Mouse (Mus musculus): ENCODE data around the gene Slc12a4.
A peak's percentile ranks its signal among the peaks of the same experiment; 100 is the strongest.

Gene Slc12a4

GRCm38 (mm10) chr8:105966692-105967311 lies 905 bp upstream of the Slc12a4 start:
- no peak for DNase-seq

- peak; percentile 56 for DNase-seq
Measured at GRCm38 (mm10) chr8:105965266-105965904, 512 bp downstream of the Slc12a4 start.

DNA sequence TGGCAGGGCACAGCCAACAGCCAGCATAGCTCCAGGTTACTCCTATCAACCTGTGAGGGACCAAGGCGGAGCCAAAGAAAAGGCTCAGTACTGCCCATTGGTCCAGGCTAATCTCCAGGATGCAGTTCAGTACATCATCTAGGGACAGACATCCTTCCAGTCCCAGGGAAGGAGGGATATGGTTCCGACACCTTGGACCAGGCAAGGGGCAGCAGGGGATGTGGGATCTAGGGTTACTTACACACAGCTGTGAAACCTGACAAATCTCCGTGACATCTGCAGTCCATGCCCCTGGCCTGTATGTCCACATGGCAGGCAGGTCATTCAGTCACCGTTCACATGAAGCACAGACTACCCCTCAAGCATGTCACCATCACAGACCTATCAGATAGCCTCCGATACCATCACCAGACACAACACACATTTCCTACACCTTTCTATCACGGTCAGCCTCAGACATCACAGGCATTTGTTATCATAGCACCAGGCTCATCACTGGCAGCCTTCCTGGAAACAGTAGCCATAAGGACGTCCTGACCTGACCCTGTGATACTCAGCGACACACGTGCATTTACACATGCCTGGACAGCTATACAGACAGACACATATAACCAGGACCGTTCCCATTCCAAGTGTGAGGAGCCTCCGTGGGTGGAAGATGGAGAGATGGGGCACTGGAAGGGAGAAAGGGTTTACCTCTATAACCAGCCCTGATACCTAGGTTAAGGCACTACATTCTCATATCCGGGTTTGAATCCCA lies 1.2 kb downstream of the Slc12a4 start:
- no peak for DNase-seq

GRCm38 (mm10) chr8:105961536-105961935 lies 4.4 kb downstream of the Slc12a4 start:
- DNase-seq: no peak

GRCm38 (mm10) chr8:105961101-105961500 lies 4.8 kb downstream of the Slc12a4 start:
- DNase-seq: no peak

DNA sequence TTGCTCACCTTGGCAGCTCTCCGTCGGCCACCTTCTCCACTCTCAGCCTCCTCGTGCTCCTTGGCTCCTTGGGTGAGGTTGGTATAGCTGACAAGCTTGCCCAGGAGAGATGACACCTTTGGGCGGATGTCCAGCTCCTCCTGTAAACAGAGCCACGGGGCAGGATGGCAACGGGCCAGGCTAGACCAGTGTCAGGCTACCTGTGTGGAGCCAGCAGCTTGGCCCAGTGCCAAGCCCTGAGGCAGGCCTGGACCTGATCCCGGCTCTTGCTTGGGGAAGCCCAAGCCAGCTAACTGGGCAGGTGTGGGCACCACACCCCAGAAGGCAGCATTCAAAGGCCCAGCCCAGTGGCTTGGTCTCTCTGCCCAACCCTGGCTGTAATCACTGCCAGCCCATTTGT lies 6.5 kb downstream of the Slc12a4 start:
- DNase-seq: peak; percentile 85

GRCm38 (mm10) chr8:105957813-105958212 lies 8.1 kb downstream of the Slc12a4 start:
- peak; percentile 49 for DNase-seq

- no peak for DNase-seq
Measured at GRCm38 (mm10) chr8:105956556-105956955, 9.3 kb downstream of the Slc12a4 start.

DNA sequence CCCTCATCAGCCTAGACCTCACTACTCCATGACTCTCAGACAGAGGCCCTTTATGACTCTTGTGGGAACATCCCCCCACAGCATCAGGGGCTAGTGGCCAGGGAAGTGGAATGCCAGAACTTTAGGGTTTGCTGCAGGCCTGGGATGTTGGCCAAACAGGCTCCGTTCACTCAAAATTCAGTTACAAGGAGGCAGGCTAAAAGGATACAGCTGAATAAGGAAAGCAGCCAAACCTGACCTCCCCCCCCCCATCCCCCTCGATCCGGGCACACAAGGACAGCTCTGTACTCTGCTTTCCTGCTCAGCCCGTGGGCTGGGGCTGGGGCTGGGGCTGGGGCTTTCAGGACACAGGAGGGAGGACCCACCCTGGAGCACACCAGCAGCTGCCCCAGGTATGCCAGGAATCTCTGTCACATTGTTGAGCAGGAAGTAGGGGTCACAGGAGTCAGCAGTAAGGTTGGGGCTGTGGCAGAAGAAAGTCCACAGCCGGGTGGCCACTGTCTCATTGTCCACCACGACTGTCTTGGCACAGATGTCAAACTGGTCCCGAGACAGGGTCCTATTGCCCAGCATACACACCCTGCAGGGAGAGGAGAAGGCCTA lies 14.7 kb downstream of the Slc12a4 start:
- peak; percentile 38 for DNase-seq

- no peak for DNase-seq
Measured at GRCm38 (mm10) chr8:105949350-105949749, 16.5 kb downstream of the Slc12a4 start.

DNA sequence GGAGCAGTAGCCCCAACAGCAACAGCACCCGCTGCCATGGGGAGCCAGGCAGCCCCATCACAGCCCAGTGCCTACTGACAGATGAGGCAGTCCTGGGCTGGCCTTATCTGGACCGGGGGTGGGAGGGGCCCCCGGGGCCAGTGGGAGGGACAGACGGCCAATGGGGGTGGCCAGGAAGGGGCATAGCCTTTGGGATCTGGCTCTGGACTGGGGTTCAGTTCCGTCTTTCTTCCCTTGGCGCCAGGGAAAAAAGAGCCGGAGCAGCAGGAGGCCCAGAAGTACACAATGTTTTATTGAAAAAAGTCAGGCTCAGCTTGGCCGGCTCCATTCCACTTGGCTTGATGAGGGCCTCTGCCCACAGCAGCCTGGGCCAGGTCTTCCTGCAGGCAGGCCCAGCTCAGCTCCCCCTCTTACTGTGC lies 22.6 kb downstream of the Slc12a4 start, which contains the start of gene Lcat:
Gene Lcat (minus strand): TSS at position 62 of the 419 bp plus-strand sequence.
- no peak for DNase-seq

GRCm38 (mm10) chr8:105942542-105942941 lies 23.4 kb downstream of the Slc12a4 start:
- DNase-seq: no peak

DNA sequence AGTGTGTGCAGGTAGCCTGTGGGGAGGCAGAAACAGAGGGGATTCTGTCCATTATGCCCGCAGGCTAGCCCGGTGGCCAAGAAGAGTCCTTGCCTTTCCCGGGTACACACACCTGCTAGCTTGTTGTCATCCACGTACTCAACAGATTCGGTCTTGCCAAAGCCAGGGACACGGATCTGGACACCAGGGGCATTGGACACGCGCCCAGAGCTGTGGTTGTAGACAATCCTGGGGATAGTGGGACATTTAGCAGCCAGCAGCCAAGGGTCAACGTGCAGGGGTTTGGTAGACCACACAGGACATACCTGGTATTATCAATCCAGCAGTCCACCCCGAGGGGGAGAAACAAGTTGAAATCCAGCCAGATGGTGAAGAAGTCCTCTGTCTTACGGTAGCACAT lies 23.9 kb downstream of the Slc12a4 start:
- DNase-seq: no peak

- no peak for DNase-seq
Measured at GRCm38 (mm10) chr8:105938306-105938669, 27.6 kb downstream of the Slc12a4 start, which contains the start of gene Psmb10. Gene Psmb10 (minus strand): TSS chr8:105938444.

DNA sequence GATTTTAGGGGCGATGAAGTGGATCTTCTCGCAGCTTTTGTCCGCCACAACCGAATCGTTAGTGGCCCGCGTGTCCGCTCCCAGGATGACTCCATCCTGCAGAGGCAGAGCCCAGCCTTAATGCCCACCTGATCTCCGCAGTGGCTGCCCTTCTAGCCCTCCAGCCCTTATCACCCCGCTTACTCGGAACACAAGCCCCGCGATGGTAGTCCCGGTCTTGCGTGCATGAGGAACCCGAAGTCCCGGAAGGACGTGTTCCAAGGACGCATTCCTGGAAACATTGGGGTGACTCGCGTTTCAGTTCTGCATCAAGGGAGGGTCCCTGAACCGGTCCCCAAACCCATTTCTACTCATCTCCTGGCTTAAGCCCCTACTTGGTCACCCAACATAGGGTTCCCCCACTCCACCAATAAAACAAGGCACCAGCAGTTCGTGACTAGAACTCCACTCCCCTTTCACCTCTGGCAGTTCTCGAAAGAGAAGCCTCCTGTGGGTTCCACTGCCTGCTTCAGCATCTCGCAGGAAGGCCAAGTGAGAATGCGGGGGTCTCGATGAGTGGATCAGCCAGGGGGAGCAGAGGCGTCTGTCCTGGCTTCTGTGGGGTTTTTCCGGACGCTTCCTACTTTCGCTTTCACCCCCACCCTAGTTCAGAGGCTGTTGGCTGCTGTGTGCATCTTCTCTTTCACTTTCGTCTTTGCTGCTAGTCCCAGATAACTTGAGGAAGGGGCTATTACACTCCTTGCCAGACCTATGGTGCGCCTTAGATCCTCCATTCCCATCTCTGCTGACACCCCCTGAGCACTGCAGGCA lies 28.2 kb downstream of the Slc12a4 start:
- peak; percentile 67 for DNase-seq

DNA sequence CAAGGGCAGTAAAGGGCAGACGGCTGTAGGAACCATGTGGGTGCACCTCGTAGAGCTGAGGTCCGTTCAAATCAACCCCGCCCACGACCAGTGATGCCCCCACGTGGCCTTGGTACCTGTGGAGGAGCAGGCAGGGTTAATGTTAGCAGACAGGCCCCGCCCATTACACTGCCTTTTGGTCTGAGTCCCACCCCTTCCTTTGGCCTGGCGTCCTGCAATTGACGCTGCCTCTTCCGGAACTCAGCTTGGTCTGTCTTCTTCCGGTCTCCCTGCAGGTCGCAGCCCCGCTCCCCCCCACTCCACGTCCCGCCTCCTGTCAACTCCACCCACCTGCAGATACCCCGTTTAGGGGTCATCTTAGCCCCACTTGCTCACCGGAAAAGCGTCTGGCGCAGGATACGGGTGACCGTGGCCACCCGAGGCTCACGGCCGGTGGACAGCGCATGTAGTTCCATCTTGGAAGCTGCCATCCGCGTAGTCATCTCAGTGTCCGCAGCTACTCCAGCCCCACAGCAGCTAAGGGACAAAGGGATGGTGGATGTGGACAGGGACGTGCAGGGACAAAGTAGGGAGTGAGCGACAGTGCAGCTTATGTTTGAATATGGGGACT lies 28.9 kb downstream of the Slc12a4 start:
- peak; percentile 91 for DNase-seq

GRCm38 (mm10) chr8:105935863-105936603 lies 29.9 kb downstream of the Slc12a4 start:
- DNase-seq: no peak

- DNase-seq: no peak
Measured at GRCm38 (mm10) chr8:105935105-105935504, 30.8 kb downstream of the Slc12a4 start.

GRCm38 (mm10) chr8:105933762-105934161 lies 32.1 kb downstream of the Slc12a4 start, which contains the start of gene Ctrl:
Gene Ctrl (minus strand): TSS chr8:105933862.
- no peak for DNase-seq

- no peak for DNase-seq
Measured at GRCm38 (mm10) chr8:105932525-105932924, 33.4 kb downstream of the Slc12a4 start.

GRCm38 (mm10) chr8:105931271-105931670 lies 34.6 kb downstream of the Slc12a4 start:
- DNase-seq: no peak

All from kidney, adult 18-20 months (tissue).